Mouse (Mus musculus) erythroblast, embryonic 14.5 days (primary cell): ENCODE measurements around the gene Ntn5.

Experiments used
- GATA1 ChIP-seq: IDR thresholded peaks from 2 replicates; pipeline ENCODE4 v1.6.1; 2012; ENCODE audit warnings: low read length, inconsistent platforms, mixed read lengths
- TAL1 ChIP-seq: IDR thresholded peaks from 3 replicates; pipeline ENCODE4 v1.6.1; 2012; ENCODE audit warnings: low read length, inconsistent platforms, mixed read lengths

- no peak for TF ChIP-seq TAL1
- no peak for TF ChIP-seq GATA1
Measured at GRCm38 (mm10) chr7:45667761-45668160, 16.1 kb upstream of the Ntn5 start.
